Mouse (Mus musculus) gastrocnemius, postnatal 25 days (tissue): ENCODE data around the gene Hmcn1. TPM values are rescaled to one million over a fixed set of nuclear protein-coding genes. Genes with fewer than 3 reads are reported as not detected.
A peak's percentile ranks its signal among the peaks of the same experiment; 100 is the strongest.

ENCODE experiments used
- DNase-seq: peaks from one replicate; pipeline ENCODE4 v3.0.0; 2022
- total RNA-seq, 2 experiments: library from RNA; stranded (reverse); gene quantifications; 1 replicate in 1 of 2; 2 replicates in 1 of 2; pipeline ENCODE4 v1.2.3; 2021

Gene Hmcn1
- total RNA-seq, 2 experiments from 2014 or later = 7.9 to 8.6 TPM

GRCm38 (mm10) chr1:150877920-150878319 lies 115.3 kb downstream of the Hmcn1 start:
- no peak for DNase-seq

- DNase-seq = no peak
Measured at GRCm38 (mm10) chr1:150874025-150874424, 119.2 kb downstream of the Hmcn1 start.

- DNase-seq = peak; percentile 63
Measured at GRCm38 (mm10) chr1:150873231-150873630, 120.0 kb downstream of the Hmcn1 start.

GRCm38 (mm10) chr1:150872105-150872504 lies 121.1 kb downstream of the Hmcn1 start:
- DNase-seq = no peak

DNA sequence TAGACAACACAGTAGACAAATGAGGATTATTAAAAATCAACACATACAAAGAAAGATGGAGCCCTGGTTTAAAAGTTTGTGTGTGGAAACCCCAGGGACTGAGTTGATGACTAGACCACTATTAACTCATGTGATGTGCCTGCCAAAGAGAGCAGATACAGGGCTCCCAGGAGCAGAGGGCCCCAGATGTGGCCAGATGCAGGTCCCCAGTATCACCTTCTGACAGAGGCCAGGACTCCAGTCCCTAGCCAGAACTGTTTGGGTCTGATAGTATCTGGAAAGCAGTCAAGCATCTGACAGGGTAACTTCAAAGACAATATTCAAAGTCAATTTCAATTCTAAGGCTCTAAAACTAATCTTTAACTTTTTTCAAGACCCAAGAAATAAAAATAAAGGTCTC lies 124.0 kb downstream of the Hmcn1 start:
- DNase-seq = no peak

GRCm38 (mm10) chr1:150866615-150867014 lies 126.6 kb downstream of the Hmcn1 start:
- no peak for DNase-seq

GRCm38 (mm10) chr1:150857779-150858178 lies 135.5 kb downstream of the Hmcn1 start:
- no peak for DNase-seq

- DNase-seq = no peak
Measured at GRCm38 (mm10) chr1:150833448-150833847, 159.8 kb downstream of the Hmcn1 start.

- no peak for DNase-seq
Measured at GRCm38 (mm10) chr1:150829851-150830250, 163.4 kb downstream of the Hmcn1 start.

DNA sequence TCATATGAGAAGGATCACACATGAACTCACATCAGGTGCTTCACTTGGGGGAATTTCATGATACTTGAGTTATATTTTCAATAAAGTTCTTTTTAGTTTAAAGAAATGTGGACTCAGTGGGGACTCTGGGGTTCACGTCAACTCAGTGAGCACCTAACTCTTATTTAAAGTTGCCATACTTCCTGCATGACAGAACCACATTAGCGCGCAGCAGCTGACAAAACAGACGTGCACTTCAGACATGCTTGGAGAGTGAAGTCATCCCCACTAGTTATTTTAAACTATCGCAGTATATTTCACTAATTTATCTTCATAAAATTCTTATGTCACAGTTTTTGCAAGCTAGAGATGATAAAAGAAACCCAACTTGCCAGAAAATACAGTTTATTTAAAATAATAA lies 166.1 kb downstream of the Hmcn1 start:
- DNase-seq = no peak

DNA sequence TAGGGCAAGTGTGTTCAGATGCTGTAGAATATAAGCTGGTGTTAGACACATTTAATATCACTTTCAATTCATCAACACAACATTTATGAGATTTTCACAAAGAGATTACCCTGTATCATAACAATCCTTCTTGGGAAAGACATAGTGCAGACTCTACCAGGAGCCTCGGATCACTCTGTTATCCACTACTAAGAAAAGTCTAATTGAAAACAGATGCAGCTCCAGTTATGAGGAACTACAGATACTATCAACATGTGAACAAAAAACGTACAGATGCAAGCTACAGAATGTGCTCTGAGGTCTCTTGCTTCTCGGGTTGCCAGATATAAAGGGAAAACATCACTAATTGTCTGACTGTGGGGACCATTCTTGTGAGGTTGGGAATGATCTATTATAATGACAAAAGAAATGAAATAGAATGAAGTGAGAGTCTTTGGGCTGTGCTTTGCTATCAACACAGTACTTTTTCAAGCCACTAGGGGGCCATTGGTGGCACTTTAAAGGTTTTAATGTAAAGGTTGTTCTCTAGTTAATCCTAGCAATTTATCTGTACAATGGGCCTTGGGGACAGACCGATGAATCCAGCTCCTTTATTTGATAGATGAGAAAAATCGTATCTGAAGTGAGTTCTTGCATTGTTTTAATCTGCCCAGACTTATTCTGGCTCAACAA lies 168.8 kb downstream of the Hmcn1 start:
- DNase-seq = no peak

DNA sequence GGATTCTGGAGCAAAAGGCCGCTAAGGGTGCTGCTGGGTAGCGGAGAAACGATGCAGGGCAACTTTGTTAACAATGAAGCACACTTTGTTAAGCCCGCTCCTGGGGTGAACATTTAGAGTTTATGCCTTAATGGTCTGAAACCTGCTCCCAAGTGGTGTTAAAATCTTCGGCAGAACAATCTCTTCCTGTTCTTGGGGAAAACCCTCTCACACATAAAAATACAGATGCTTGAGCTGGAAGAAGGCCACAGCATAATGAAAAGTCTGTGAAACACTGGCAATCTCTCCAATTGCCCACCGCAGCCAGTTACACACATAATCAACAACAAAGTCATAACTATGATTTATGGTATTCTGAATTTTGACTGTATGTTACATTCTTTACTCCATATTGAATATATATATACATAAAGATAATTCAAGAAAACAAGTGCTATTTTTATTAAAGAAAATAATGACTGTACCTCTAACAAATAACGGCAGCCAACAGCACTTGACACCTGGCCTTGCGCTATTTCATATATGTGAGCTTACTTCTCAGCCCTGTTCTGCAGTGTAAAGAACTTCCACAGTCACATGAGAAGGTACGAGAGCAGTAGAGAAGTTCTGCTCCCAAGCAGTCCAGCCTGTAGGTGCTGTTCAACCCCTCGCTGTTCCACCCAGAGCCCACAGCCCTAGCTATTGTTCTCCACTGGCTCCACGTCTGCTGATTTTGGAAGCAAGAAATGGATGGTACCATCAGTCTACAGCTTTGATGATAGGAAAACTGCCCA lies 177.0 kb downstream of the Hmcn1 start:
- no peak for DNase-seq

DNA sequence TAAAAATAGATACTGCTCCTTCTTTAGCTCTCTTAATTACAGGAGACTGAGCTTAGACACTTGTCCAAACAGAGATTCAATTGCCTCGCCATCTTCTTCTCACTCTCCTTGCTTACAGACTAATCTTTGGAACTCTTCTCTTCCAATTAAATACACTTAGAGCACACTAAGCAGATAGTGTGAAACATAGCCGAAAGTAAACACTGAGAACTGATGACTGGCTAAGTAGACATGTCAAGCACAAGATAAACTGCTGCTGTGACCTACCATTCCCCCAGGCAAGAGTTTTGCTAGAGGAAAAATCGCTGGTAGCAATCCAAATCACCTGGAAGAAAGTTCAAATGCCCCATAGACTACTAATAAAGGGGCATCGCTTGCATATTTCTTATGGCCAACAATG lies 178.3 kb downstream of the Hmcn1 start:
- DNase-seq = no peak

DNA sequence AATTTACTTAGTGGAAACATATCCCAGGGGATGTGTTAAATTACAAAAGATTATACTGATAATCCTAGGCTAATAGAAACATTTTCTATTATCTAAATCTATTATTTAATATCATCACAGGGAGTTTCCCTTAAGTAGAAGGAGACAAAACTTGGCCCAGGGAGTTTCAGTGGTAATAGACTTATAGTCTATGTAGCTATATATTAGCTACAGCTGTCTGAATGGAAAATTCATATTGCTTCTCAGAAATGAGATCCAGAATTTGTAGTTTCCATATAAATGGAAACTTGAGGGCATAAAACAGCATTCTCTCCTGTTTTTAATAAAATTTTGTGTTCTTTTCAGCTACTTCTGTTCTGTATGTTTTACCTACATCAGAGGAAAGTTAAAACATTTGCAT lies 179.9 kb downstream of the Hmcn1 start:
- DNase-seq = no peak

DNA sequence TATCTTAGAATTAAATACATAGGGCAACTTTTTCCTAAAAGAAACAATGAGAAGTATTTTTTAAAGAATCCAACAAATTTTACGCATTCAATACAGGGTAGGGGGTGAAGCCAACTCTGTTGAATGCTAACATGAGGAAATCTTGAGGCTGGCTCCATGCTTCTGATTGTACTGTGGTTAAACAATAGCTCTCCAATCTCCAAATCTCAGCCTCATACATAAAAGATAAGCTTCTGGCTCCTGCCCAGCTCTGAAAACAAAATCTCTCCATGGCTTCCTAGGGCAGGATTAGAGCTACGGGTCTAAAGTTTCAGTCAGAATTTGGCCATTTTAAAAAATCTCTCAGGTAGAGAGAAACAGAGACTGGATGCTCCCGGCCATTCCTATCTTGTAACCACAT lies 186.4 kb downstream of the Hmcn1 start:
- DNase-seq = no peak

DNA sequence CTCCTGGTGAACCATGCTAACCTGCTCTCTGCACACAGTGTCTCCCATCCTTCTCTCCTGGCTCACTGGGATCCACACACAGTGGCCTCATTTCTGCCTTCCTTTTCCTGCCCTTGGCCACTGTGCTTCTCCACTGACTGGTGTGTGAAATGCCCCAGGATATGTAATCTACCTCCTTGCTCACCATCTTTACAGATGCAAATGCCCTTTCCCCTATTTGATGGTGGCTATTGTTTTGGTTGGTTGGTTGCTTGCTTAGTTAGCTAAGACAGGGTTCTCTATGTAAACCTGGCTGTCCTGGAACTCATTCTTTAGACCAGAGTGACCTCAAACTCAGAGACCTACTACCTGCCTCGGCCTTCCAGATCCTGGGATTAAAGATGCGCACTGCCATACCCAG lies 187.8 kb downstream of the Hmcn1 start:
- DNase-seq = no peak

DNA sequence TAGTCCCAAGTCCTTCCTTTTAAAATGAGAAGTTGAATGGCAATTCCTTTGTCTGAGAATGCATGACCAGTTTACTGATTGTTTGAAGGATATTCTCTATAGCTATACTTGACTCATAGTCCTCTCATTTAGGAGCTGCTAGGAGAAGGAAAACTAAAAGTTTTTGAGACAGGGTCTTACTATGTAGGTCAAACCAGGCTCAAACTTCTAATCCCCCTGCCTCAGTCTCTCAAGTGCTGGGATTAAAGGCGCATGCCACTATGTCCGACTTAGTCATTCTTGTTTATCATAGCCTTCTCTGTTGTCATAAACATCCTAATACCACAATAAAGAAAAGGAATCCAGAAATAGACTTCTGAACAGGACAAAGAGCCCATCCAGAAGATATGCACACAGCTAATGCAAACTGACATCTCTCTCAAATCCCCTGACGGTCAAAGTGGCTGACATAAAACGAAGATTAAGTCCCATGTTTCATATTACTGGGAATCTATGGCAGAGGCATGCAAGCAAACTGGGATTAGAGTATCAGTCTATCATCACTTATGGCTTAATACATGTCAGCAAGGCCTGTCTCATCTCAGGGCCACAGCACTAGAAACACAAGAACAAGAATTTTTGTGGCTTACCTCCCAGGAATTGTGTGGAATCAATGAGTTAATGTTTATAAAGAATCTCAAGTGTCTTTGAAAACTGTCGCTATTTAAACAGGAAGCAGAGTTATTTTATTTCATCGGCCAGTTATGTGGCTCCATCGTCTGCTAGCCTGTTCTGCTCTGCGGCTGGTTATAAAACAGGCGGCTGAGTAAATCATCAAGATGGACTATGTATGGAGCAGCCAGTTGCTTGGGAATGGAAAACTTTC lies 188.8 kb downstream of the Hmcn1 start:
- no peak for DNase-seq

- DNase-seq = no peak
Measured at GRCm38 (mm10) chr1:150802642-150803041, 190.6 kb downstream of the Hmcn1 start.

DNA sequence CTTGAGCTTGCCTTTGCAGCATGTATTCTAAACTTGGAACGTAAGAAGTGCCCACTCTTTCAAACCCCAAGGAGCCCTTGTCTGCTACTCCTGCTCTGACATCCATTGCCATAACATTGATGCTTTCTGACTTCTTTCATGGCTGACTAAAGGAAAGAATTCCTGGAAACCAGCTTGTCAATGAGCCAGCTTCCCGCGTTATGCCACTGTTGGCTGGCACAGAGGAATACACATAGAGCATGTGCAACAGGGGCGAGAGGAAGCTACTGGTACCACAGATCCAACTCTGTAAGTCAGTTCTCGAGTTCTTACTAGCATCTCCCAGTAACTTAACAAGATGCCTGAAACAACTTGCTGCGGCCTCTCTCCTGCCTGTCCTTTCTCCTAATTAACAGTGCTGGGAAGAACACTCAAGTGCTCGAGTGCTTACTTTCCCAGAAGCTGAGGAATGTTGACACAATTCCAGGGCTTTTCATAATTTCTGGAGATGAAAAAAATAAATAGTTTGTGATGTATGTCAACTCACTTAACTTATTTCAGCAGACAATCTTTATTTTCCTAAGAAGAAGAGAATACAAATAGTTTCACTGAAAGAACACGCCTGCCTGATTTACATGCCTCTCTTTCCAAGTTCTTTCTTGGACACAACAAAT lies 192.5 kb downstream of the Hmcn1 start:
- DNase-seq = no peak

DNA sequence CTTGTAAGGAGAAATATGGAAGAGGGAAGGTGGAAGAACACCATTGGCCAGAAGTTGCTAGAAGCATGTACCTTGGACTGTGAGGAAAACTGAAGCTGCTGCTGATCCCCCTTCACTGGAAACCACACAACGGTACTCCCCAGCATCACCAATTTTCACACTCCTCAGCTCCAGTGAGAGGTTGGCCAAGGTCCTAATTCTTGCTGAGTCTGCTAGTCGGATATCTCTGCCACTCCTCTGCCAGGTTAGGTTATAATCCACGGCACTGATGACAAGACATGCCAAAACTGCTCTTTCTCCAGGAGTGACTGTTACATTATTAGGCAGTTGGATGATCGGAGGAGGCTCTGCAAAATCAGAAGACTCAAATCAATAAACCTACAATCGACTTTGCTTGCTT lies 194.6 kb downstream of the Hmcn1 start:
- no peak for DNase-seq

DNA sequence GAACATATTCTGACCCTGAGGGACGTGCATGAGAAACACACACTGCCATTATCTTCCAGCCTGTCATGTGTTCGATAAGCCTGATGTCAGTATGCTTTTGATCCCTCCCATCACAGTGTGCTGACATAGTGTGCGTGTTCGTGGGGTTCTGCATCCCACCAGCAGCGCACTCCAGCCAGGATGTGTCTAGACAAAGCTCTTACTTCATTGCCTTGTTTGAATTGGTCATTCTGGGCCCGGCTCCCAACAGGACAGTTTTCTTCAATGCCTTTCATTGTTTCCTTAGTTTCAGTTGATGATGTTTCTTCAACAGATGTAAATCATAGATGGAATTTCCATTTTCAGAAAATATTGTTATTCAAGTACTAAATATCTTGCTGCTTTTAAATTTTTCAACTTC lies 206.5 kb downstream of the Hmcn1 start:
- DNase-seq = no peak

DNA sequence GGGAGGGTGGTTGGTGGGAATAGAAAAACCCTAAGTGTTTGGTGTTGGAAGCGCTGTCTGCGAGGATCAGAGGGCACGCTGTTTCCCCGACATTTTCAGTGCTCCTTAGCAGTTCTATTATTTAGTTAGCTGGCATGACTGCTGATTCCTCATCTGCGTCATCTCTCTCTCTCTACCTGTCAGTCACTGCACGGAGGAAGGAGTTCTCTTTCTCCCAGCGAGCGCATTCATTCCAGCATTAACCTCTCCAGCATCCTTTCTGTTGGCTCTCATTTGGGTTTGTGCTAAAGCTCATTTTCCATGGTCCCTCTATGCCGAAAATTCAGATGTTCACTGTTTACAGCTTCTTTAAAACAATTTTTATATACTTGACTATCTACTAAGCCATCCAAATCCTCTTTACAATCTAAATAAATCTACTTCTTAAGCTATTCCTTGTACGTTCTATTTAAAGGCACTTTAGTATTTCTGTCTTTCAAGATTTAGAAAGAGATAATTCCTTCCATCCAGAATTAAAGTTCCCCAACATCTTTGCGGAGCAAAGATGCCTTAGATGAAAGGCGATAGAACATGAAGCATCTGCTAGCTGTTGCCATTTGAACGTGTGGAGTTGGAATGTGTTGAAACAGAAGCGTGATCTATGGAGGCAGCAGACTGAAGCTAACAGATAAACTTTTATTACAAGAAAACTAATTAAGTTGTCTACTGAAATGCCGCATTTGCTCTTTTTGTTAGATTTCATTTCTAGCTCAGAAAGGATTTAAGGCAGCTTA lies 210.0 kb downstream of the Hmcn1 start:
- no peak for DNase-seq
